Mouse (Mus musculus) cerebellum, adult 11 months (tissue): ENCODE measurements around the gene Gm5767.
A peak's percentile ranks its signal among the peaks of the same experiment; 100 is the strongest.

Experiments
- DNase-seq: peaks from one replicate; pipeline ENCODE4 v3.0.0; 2022

The Gm5767 gene

GRCm38 (mm10) chr16:8670041-8671035 is 10.2 kb upstream of the Gm5767 start:
- DNase-seq, result no peak

GRCm38 (mm10) chr16:8671551-8672349 is 8.8 kb upstream of the Gm5767 start, which contains the start of gene Carhsp1:
Carhsp1 (minus strand) TSS chr16:8672155.
- DNase-seq, result peak; percentile 42

DNA sequence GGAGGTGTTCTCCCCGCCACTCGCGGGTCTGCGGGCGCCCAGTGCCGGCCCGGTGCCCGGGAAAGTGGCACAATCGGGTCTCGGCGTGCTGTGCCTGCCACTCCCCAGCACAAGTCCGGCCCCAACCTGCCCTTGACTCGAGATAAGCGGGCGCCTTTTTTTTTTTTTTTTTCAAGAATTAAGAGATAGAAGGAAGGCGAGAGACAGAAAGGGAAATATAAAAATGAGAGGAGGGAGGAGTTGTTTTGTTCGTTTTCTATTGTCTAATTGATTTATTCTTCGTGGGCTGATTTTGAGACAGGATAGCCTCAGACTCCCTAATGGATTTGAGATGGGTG is 8.3 kb upstream of the Gm5767 start:
- no peak for DNase-seq

DNA sequence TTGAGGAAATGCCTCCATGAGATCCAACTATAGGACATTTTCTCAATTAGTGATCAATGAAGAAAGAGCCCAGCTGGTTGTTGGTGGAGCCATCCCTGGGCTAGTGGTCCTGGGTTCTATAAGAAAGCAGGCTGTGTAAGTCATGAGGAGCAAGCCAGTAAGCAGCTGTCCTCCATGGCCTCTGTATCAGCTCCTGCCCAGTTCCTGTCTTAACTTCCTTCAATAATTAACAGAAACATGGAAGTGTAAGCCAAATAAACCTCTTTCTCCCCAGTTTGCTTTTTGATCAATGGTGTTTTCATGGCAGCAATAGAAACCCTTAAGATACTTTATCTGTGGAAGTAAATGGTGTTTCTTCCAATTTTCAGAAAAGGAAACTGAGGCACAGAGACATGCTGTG is 7.8 kb upstream of the Gm5767 start:
- DNase-seq, result no peak

GRCm38 (mm10) chr16:8673343-8673742 is 7.2 kb upstream of the Gm5767 start:
- no peak for DNase-seq

- no peak for DNase-seq
Measured at GRCm38 (mm10) chr16:8674165-8674564, 6.4 kb upstream of the Gm5767 start.

- no peak for DNase-seq
Measured at GRCm38 (mm10) chr16:8675559-8675958, 5.0 kb upstream of the Gm5767 start.

- no peak for DNase-seq
Measured at GRCm38 (mm10) chr16:8676228-8676627, 4.3 kb upstream of the Gm5767 start.

DNA sequence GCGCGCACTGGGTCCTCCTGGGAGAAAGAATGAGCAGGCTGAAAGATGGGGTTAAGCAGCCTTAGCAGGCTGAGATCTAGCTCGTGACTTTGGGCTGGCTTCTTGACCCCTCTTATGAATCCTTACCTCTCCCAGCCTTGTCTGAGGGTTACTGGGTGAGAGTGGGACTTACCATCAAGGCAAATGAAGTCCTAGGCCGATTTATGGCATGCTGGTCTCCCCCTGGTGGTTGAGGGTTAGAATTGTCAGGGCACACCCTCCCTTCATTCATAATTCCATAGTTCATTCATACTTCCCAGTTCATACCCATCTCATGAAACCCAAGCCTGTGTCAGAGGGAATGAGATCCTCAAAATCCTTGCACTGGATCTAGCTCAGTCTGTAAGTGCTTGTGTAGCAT is 3.8 kb upstream of the Gm5767 start:
- DNase-seq, result no peak

DNA sequence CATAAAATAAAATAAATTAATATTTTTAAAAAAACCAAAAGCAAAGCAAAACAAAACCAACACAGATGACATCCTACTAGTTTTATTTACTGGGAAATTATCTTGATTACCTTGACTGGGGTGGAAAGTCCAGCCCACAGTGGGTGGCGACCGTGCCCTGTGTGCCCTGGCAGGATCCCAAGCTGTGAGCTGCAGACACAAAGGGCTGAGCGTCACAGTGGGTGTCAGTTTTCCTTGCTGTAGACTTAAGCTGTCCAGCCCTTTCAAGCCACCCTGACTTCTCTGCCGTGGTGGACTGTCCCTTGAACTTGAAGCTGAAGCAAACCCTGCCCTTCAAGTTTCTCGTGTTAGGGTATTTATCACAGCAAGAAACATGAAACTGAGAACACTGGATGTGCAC is 2.5 kb upstream of the Gm5767 start:
- DNase-seq, result no peak

GRCm38 (mm10) chr16:8678676-8679075 is 1.9 kb upstream of the Gm5767 start:
- no peak for DNase-seq

DNA sequence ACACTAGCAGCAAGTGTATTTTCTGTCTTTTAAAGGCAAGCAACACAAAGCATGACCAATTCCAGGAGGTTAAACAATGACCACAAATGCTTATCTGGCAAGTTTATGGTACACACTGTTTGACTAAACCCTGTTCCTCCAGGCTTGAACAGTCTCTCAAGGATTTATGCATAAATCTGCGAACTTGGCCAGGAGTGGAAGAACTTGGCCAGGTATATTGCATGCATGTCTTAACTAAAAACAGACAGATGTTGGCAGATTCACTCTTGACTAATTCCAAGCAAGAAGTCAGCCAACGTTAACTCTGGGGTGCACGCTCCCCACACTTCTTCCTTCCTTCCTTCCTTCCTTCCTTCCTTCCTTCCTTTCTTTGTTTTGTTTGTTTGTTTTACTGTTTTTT is 790 bp upstream of the Gm5767 start:
- DNase-seq, result no peak

- DNase-seq, result peak; percentile 54
Measured at GRCm38 (mm10) chr16:8685087-8685486, 4.5 kb downstream of the Gm5767 start.

DNA sequence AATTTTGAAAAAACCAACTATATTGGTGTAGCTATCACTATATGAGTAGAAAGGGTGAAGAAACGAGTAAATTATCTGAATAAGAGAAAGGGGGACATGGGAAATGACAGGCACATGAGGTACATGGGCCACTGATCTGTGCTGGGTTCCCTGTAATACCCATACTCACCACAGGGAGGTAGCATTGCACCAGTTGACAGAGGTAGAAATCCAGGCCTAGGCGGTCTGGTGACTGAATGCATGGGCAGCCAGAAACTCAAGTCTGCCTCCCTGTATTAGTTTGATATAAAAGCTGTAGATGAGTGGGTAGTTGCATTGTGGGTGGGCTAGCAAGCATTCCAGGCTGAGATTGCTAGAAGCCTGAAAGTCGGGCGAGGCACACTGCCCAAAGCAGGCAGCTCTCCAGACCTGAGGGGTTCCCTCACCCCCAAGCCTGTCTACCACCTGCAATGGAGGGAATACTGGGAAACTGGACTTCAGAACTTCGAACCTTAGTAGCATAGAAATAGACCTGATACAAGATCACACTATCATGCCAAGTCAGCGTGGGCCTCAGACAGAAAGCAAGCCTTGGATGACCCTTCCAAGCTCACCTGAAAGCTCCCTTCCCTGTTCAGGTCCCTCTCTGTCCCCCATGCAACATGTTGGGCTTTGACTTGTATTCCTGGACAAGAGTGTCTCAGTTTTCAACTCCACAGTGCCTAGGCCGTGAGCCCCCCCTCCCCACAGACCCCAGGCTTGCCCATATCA is 5.7 kb downstream of the Gm5767 start:
- peak; percentile 74 for DNase-seq

GRCm38 (mm10) chr16:8686871-8687535 is 6.4 kb downstream of the Gm5767 start:
- DNase-seq, result no peak

DNA sequence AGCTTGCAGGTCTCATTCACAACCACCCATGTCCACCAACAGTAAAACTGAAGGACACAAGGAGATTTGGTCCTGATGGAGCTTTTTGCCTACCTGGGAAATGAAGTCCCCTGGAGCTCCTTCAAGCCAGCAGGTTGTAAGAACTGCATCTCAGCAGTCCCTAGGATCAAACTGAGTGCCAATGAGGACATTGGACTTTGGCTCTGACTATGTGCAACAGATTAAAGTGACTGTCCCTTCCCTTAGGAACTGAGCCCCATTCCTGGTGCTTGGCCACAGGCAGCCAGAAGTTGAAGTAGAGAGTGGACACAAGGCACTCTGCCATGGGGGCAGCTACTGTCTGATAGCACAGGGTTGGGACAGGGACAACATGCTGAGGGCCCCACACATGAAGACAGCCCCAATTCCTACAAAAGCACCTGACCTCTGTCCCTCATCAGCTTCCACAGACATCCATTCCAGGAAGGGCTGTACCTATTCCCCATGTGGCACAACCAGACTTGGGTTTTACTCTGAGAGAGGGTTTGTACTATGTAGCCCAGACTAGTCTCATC is 7.1 kb downstream of the Gm5767 start:
- DNase-seq, result no peak

DNA sequence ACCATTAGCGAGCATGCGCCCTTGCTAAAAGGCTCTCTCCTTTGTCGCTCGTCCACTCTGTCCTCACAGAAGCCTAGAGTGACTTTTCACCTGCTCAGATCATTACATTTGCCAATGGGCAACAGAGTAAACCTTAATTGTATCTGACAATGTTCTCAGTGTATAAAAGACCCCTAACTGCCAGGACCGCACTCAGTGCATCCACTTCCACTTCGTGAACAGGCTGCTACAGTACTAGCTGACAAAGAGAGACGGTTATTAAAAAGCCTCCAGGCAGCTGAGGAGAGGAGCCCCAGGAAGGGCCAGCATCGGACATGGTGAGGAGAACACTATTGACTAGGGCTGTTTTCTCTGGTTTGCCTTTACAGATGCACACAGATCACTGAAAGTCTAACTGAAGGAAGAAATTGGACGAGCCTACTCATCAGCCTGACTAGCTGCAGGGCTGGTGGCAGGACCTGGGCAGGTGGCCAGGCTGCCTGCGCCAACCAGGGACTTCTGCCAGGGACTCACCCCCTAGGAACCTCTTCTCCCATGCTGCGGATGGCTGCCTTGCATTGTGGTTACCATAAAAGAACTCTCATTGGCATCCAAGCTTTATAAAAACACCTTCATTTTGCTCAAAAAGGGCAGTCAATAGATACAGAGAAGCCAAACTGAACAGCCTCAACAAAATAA is 9.5 kb downstream of the Gm5767 start:
- peak; percentile 91 for DNase-seq

GRCm38 (mm10) chr16:8691206-8691605 is 10.6 kb downstream of the Gm5767 start:
- DNase-seq, result no peak

GRCm38 (mm10) chr16:8699556-8699955 is 19.0 kb downstream of the Gm5767 start:
- no peak for DNase-seq

DNA sequence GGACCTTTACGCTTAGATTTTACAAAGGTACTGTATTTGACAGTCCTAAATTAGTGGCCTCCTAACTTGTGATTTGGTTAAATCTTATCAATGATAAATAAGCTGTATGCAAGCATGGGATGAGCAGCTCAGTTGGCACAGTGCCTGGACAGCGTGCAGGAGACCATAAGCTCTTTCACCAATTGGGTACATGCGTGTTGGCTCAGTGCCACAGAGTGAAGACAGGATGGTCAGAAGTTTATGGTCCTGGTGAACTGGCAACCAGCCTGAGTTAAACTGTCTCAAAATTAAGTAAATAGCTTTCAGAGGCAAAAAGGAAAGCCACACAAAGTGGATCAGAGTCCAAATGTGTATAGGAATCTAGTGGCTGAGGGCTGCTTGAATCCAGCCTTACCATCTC is 20.0 kb downstream of the Gm5767 start:
- DNase-seq, result no peak

DNA sequence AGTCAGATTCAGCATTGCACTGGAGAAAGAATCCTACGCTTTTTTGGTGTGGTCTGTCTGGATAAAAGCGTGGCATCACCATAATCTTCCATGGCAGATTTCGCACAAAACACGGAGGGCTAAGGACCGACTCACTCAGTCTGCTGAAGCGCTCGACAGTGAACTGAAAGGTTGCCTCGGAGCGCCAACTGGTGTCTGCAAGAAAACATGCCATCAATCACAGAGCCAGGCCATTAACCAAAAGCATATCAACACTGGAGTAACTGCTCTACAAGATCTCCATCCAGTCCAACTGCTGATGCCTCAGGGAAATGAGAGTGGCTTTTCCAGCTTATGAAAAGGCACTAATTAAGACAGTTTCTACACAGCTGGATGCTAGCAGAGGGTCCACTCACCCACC is 31.4 kb downstream of the Gm5767 start:
- DNase-seq, result no peak

GRCm38 (mm10) chr16:8714851-8715250 is 34.3 kb downstream of the Gm5767 start:
- DNase-seq, result no peak
